Mouse (Mus musculus) ovary, postnatal 14 days (tissue): Measurements from ENCODE around the gene Plekhg2.

Experiments
- DNase-seq: peaks from one replicate; pipeline ENCODE4 v3.0.0; 2022; ENCODE audit warnings: low spot score

The Plekhg2 gene

GRCm38 (mm10) chr7:28334534-28334933 lies 37.9 kb downstream of the Plekhg2 start:
- DNase-seq = no peak

- no peak for DNase-seq
These were observed 44.1 kb downstream of the Plekhg2 start for GRCm38 (mm10) chr7:28328260-28328659.

- no peak for DNase-seq
These were observed 45.9 kb downstream of the Plekhg2 start for GRCm38 (mm10) chr7:28326457-28326856.

- no peak for DNase-seq
These were observed 47.1 kb downstream of the Plekhg2 start for GRCm38 (mm10) chr7:28325293-28325692.

GRCm38 (mm10) chr7:28321974-28322720 lies 50.3 kb downstream of the Plekhg2 start:
- no peak for DNase-seq

GRCm38 (mm10) chr7:28318714-28319113 lies 53.7 kb downstream of the Plekhg2 start:
- no peak for DNase-seq

GRCm38 (mm10) chr7:28318036-28318435 lies 54.4 kb downstream of the Plekhg2 start:
- DNase-seq = no peak

- DNase-seq = peak; percentile 98
These were observed 60.4 kb downstream of the Plekhg2 start, which contains the start of gene Timm50 for GRCm38 (mm10) chr7:28311926-28312543. Gene Timm50, minus strand, starts transcription at chr7:28312072.

GRCm38 (mm10) chr7:28311151-28311925 lies 61.1 kb downstream of the Plekhg2 start:
- no peak for DNase-seq

GRCm38 (mm10) chr7:28309737-28310136 lies 62.7 kb downstream of the Plekhg2 start:
- no peak for DNase-seq
